Mouse (Mus musculus) heart, postnatal 14 days (tissue): ENCODE measurements around the gene Pik3c2g. TPM values are rescaled to one million over a fixed set of nuclear protein-coding genes. Genes with fewer than 3 reads are reported as not detected.

ENCODE experiments used
- DNase-seq, 2 experiments: peaks; one replicate each; pipeline ENCODE4 v3.0.0; 2021 to 2022
- intact Hi-C: fragments of 180-260 bp; cut with DNase I; formaldehyde crosslinking; loops from one replicate; pipeline ENCODE4 v1.15.1; 2025
- total RNA-seq, 2 experiments: library from RNA; stranded (reverse); gene quantifications; 2 replicates each; pipeline ENCODE4 v1.2.3; 2021

Pik3c2g gene
- total RNA-seq, 2 experiments from 2014 or later: 0.07 TPM; not detected in 1

DNA sequence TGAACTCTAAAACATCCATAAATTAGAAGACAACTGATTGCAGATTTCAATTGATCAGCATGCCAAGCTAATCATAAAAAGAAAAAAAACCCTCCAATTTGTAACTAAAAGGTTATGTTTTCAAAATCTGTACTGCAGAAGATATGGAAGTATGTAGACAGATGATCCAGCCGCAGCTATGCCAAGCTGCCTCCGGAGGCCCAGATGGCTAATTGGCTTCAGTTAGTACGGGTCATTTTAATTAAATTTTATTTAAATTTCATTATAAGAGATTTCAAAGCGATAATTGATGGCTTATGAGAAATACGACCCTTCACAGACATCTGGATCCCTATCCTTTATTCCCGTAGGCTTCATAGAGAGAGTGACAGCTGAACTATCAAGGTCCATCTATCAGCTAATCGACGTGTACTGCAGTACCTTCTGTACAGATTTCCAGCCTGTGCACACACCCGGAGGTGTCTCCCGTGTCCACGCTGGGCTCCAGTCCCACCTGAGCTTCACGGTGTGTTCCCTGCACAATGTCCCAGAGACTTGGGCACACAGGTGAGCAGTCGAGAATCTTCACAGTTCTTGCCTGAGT lies 132.7 kb downstream of the Pik3c2g start:
- DNase-seq: no peak
- intact Hi-C loops: no loop called here

GRCm38 (mm10) chr6:139735708-139736626 lies 148.9 kb downstream of the Pik3c2g start:
- DNase-seq: no peak
- intact Hi-C loops: no loop called here

DNA sequence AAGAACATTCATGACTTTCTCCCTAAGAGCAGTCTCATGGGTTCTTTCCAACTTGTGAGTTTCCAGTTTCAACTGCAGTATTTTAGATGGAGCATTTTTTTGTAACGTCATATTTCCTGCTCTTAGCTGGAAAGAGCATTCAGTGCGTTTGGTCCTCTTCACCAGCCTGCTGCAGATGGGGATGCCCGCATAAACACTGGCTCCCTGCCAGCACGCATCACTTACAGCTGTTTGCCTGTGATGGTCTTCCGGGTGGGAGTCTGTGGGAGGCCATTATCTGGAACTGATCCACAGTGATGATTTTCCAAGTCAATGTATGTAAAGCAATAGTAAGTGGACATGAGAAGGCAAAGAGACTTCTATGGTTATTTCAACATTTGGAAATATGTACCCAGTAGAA lies 151.3 kb downstream of the Pik3c2g start:
- intact Hi-C loops: no loop called here
- DNase-seq: no peak

DNA sequence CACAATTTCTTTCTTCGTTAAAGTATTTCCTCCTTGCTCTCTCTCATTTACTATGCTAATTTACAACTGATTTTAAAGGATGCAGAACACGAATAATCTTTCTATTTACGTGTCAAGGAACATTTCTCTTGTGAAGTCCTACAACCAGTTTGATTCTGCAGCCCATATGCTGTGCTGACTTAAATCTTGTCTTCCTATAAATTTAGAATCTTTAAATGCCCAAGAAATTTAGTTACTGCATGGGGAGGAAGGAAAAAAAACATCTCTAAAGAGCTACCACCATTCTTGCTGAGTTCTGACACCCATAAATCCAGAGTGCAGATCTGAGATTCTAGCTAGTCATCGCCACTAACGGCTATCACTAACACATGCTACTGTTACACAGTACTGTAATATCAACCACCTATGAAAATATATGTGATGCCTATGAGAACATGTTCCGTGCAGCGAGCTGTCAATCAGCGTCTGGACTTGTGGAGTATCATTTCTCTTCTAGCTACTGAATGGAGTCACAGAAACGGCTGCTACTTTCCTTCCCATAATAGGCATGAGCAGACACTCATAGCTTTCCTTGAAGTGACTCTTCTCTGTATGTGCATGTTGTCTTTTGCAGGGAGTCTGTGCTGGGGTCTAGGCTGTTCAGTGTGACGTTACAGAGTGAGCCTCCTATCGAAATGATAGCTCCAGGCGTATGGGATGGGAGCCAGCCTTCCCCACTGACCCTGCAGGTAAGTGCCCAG lies 155.8 kb downstream of the Pik3c2g start:
- intact Hi-C loops: no loop called here
- no peak for DNase-seq

DNA sequence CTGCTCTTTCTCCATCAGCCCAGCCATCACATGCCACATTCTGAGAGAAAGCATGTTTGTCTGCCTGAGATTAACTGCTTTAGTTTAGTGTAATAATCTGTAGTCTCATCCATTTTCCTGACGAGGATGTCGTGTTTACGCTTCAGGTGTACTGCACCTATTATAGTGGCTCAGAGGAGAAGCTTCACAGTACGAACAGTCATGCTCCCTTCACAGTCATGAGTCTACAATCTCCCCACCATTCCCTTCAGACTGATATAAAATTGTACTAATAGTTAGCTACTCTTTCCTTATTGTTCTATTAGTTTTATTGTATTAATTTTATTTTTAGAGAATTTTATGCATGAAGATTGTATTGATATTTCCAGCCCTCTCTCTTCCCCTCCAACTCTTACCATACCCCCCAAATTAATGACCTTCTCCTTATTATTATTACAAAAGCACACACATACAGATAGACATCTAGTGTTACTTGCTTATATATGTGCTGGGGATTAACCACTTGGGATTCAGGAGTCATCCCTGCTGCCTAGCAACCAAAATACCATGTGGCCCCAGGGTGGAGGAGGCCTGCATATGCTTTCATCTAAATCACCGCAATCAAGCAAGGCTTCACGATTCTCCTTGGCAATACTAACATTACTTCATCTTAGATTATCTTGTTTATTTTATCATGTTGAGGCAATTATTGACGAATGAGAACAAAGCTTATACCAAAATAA lies 159.9 kb downstream of the Pik3c2g start:
- DNase-seq: no peak
- intact Hi-C loops: no loop called here

DNA sequence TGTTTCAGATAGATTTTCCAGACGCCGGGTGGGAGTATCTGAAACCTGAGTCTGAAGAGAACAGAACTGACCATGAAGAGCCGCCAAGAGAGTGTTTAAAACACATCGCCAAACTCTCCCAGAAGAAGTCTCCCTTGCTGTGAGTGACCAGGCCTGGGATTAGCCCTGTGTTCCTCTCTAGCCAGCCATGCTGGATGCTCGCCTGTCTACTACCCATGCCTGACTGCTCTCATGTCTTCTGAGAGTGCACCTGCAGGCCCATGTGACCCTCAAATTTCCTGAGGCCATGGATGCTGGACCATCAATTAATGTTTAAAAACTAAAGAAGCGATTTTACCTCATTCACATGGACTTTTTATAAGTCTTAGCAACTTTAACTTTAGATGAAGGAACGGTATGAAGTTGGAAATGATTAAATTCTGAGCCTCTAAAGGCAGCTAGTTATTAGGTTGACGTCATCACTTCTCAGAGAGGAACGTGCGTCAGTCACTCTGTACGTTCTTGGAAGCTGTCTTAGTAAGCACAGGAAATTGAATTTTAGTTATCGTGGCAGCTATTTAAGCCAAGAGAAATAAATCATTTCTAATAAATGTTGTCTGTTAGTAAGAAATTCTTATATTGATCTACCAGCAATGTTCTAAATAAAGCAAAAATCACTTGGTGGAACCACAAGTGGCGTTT lies 161.2 kb downstream of the Pik3c2g start:
- DNase-seq: no peak

GRCm38 (mm10) chr6:139750599-139750998 lies 163.6 kb downstream of the Pik3c2g start:
- DNase-seq: no peak
- intact Hi-C loops: no loop called here

More for the DNA sequence above, 161.2 kb downstream of the Pik3c2g start:
- intact Hi-C loops: no loop called here

GRCm38 (mm10) chr6:139751022-139751421 lies 164.0 kb downstream of the Pik3c2g start:
- intact Hi-C loops: no loop called here
- no peak for DNase-seq

- intact Hi-C loops: no loop called here
- no peak for DNase-seq
Observed at GRCm38 (mm10) chr6:139757876-139758275, 170.9 kb downstream of the Pik3c2g start.

GRCm38 (mm10) chr6:139760978-139761377 lies 174.0 kb downstream of the Pik3c2g start:
- DNase-seq: no peak
- intact Hi-C loops: no loop called here

- DNase-seq: no peak
- intact Hi-C loops: no loop called here
Observed at GRCm38 (mm10) chr6:139764398-139764797, 177.4 kb downstream of the Pik3c2g start.

DNA sequence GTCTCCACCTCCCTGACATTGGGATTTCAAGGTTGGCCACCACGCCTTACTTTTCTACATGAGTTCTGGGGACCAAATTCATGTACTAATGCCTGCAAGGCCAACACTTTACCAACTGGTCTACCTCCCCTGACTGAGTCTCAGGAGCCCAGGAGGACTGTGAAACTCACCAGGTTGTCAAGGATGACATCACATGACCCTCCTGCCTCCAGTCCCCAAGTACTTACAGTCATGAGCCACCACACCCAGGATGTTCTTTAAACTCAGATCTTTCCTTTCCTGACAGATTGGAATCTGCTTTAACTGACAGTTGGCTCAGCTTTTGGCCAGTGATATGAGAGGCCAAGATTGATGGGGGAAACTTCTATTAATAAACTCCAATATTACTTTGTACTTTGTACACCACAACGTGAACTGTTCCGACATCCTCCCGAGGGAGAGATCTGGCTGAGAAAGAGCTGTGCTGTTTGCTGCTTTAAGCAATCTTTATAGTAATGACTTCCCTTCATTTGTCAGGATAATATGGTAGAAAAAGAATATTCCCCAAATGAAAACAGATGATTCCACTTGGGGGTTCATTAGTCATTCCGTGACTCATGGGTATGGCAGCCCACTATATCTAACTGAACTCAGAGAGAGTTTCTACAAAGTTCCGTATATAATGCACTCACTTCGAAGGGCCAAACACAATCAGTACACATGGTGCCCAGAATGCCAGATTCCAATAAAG lies 182.9 kb downstream of the Pik3c2g start:
- intact Hi-C loops: no loop called here
- DNase-seq: no peak

DNA sequence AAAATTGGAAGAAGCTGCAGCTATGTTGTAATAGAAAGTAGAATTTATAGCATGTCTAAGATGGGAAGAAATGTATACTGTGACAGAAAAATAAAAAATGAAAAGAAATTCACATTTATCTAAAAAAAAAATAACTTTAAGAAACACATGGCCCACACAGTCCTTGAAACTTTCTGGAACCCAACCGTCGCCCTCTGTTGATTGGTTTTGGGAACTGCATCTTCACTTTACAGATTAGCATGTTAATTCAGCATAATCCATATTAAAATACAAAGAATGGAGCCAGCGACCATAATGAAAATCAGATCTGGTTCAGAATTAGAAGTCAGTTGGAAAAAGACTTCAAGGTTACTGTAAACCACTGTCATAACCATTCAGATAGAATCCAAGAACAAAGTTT lies 183.5 kb downstream of the Pik3c2g start:
- intact Hi-C loops: no loop called here
- no peak for DNase-seq

DNA sequence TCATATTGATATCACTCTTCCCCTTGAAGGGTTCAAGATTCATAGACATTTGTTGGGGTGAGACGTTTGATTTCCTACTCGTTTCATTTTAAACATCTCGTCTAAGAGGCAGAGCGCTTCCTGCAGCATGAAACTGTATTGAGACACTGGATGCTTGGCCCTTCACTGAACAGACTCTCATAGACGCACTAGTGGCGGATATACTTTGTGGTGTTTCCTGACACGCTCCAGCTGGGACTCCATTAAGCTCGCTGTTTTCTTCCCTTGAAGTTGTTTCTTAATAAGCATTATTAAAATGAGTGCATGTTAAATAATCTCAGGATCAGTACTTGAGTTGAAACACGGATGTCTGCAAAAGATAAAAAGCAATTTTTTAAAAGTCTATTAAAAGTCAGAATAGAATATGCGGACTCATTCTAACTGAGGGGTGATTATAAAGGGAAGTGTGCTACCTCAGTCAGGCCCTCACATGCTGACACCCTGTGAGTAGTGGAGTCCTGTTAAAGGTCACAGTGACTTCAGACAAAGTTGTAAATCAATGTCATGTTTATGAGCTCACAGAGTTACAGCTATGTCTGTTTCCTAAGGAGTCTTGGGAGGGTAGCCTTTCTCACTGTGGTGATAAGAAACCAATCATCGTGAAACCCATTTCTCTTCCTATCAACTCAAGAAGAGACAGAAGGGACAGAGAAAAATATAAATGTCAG lies 190.7 kb downstream of the Pik3c2g start:
- intact Hi-C loops: no loop called here
- no peak for DNase-seq

DNA sequence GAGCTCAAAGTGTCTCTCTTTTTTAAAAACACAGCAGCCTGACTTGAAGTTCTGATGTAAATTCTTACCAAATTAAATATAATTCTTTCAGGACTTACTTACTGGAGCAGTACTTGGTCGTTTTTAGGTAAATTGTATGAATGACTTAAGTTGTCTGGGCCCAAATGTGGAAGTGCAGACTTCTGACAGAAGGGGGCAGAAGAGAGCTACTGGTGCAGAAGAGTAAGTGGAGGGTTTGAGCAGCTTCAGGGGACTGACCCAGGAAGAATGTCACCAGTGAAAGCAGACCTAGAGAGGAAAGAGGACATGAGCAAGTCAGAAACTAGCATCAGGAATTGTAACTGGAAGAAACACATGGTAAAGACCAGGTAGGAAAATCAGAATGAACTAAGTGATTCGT lies 193.0 kb downstream of the Pik3c2g start:
- DNase-seq: no peak
- intact Hi-C loops: no loop called here

DNA sequence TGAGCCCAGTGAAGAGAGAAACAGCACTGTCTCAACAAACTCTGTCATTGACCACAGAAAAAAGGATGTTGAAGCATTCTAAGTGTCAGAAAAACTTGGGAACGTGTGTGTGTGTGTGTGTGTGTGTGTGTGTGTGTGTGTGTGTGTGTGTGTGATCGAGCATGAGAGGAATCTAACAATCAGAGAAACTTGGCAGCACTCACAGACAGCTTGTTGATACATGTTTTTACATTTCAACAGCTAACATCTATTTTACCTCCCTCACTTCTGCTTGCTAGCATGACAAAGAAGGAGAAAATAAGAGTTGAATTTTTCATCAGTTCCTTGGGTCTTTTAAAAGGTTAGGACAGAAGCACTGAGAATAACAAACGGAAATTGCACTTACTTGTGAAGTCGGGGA lies 202.5 kb downstream of the Pik3c2g start:
- intact Hi-C loops: no loop called here
- no peak for DNase-seq

- intact Hi-C loops: no loop called here
Observed at GRCm38 (mm10) chr6:139799541-139800226, 212.7 kb downstream of the Pik3c2g start.

DNA sequence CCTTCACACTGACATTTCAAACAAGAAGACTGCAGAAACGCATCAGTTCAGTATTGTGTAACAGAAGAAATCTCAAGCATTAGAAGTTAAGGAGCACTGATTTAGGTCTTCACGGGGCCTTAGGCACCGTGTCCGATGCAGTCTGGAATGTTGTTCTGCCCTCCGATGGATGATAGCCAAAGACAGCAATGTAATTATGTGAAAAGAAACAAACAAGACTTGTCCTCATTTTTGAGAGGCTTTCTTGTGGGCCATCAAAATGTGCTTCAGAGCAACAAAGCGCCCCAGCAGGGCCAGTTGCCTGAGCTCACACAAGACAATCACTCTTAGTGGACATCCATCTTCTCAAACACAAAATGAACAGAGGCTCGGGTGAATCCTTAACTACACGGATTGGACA lies 234.9 kb downstream of the Pik3c2g start:
- DNase-seq: no peak
- intact Hi-C loops: no loop called here

More at GRCm38 (mm10) chr6:139799541-139800226, 212.7 kb downstream of the Pik3c2g start:
- DNase-seq: no peak
